Mouse (Mus musculus) hindbrain, embryonic 16.5 days (tissue): ENCODE data around the gene 4933425L06Rik. TPM values are rescaled to one million over a fixed set of nuclear protein-coding genes. Genes with fewer than 3 reads are reported as not detected.

Experiments
- ATAC-seq: fragments of 200-750 bp; cut with Nextera tagmentation; 2 replicates; pipeline ENCODE4 v1.8.0; 2017; ENCODE audit warnings: moderate TSS enrichment, moderate library complexity
- H3K27ac ChIP-seq: fragments of 300-500 bp; sonication (generic); 2 replicates; pipeline ENCODE4 v1.5.1; 2014; ENCODE audit warnings: low read depth, mild to moderate bottlenecking, control low read depth, low read length, moderate library complexity
- H3K27me3 ChIP-seq: fragments of 300-500 bp; sonication (generic); replicated peaks from 2 replicates; pipeline ENCODE4 v1.6.1; 2014; ENCODE audit warnings: low read length; ENCODE audit not compliant: control insufficient read depth, insufficient read depth
- H3K36me3 ChIP-seq: fragments of 300-500 bp; sonication (generic); 2 replicates; pipeline ENCODE4 v1.6.1; 2014; ENCODE audit warnings: mild to moderate bottlenecking, low read length, moderate library complexity, mixed read lengths; ENCODE audit not compliant: control insufficient read depth, insufficient read depth
- H3K4me1 ChIP-seq: fragments of 300-500 bp; sonication (generic); 2 replicates; pipeline ENCODE4 v1.6.1; 2014; ENCODE audit warnings: low read depth, low read length; ENCODE audit not compliant: control insufficient read depth, insufficient read depth
- H3K4me2 ChIP-seq: fragments of 300-500 bp; sonication (generic); 2 replicates; pipeline ENCODE4 v1.6.1; 2014; ENCODE audit warnings: mild to moderate bottlenecking, low read length, control low read depth, moderate library complexity
- H3K4me3 ChIP-seq: fragments of 300-500 bp; sonication (generic); 2 replicates; pipeline ENCODE4 v1.5.1; 2014; ENCODE audit warnings: mild to moderate bottlenecking, low read length, control low read depth, moderate library complexity
- H3K9ac ChIP-seq: fragments of 300-500 bp; sonication (generic); 2 replicates; pipeline ENCODE4 v1.6.1; 2014; ENCODE audit warnings: low read depth, mild to moderate bottlenecking, control low read depth, low read length, moderate library complexity
- H3K9me3 ChIP-seq: fragments of 300-500 bp; sonication (generic); 2 replicates; pipeline ENCODE4 v1.6.1; 2014; ENCODE audit warnings: mild to moderate bottlenecking, low read length, moderate library complexity; ENCODE audit not compliant: control insufficient read depth
- WGBS: fragments of 180-500 bp; shearing (Covaris S2); extraction: QIAGEN DNeasy Blood & Tissue Kit; methylation state at CpG from one replicate; pipeline ENCODE4 v1.1.7; 2014; 5-methylcytosine and 5-hydroxymethylcytosine counted together
- polyA plus RNA-seq: library from polyadenylated mRNA; unstranded; fragments of >200 nt; fragmentation: Nextera tagmentation; extraction: Ambion mirVana; gene quantifications from 2 replicates; pipeline ENCODE4 v1.2.1, GENCODE M21; 2015

4933425L06Rik gene
- polyA plus RNA-seq, 1 experiment from 2014 or later: 0.06 TPM

- Histone ChIP-seq H3K4me3 (peak overlapping the region; percentile 81), H3K27ac (peak overlapping the region; percentile 94), H3K9me3 (no peaks in the 10 kb centered on the region), H3K4me2 (peak overlapping the region; percentile 80), H3K9ac (peak overlapping the region; percentile 88), H3K36me3 (no peaks in the 10 kb centered on the region), H3K4me1 (peaks cover 12% of the 10 kb centered on the region), H3K27me3 (no peaks in the 10 kb centered on the region)
- peak; percentile 53 for ATAC-seq
- 0% methylated on average over 8 of the region's 8 CpGs for whole genome bisulfite sequencing
Observed at GRCm38 (mm10) chr13:105054941-105055309, 27.0 kb upstream of the 4933425L06Rik start.

GRCm38 (mm10) chr13:105055374-105055773 is 26.5 kb upstream of the 4933425L06Rik start:
- H3K9ac ChIP-seq: no peak overlapping the region; the same call in 1 of the 2 replicates
- 19% methylated on average over 5 of the region's 5 CpGs for WGBS

GRCm38 (mm10) chr13:105066119-105066518 is 15.8 kb upstream of the 4933425L06Rik start:
- Histone ChIP-seq H3K9ac (no peak overlapping the region), H3K27ac (no peak overlapping the region), H3K4me2 (no peak overlapping the region), H3K4me3 (no peak overlapping the region), H3K36me3 (no peaks in the 10 kb centered on the region), H3K27me3 (no peaks in the 10 kb centered on the region), H3K4me1 (no peaks in the 10 kb centered on the region), H3K9me3 (no peaks in the 10 kb centered on the region)
- ATAC-seq: no peak

More at GRCm38 (mm10) chr13:105055374-105055773, 26.5 kb upstream of the 4933425L06Rik start:
- H3K9me3 ChIP-seq: no peaks in the 10 kb centered on the region
- no peaks in the 10 kb centered on the region for H3K36me3 ChIP-seq
- H3K4me3 ChIP-seq: peak overlapping the region; percentile 81
- peak overlapping the region; percentile 80 for H3K4me2 ChIP-seq
- no peak overlapping the region for H3K27ac ChIP-seq
- no peak for ATAC-seq
- H3K4me1 ChIP-seq: peaks cover 12% of the 10 kb centered on the region
- H3K27me3 ChIP-seq: no peaks in the 10 kb centered on the region

GRCm38 (mm10) chr13:105066890-105067845 is 14.8 kb upstream of the 4933425L06Rik start:
- 79% methylated on average over 7 of the region's 7 CpGs for WGBS
- no peak for ATAC-seq

GRCm38 (mm10) chr13:105089276-105089675 is 7.4 kb downstream of the 4933425L06Rik start:
- no peak overlapping the region for H3K4me2 ChIP-seq
- H3K4me1 ChIP-seq: no peaks in the 10 kb centered on the region
- no peak overlapping the region for H3K27ac ChIP-seq
- no peaks in the 10 kb centered on the region for H3K9me3 ChIP-seq
- H3K4me3 ChIP-seq: no peak overlapping the region
- H3K27me3 ChIP-seq: no peaks in the 10 kb centered on the region
- no peaks in the 10 kb centered on the region for H3K36me3 ChIP-seq
- WGBS: 94% methylated on average over 3 of the region's 3 CpGs
- ATAC-seq: no peak
- H3K9ac ChIP-seq: no peak overlapping the region

More at GRCm38 (mm10) chr13:105066890-105067845, 14.8 kb upstream of the 4933425L06Rik start:
- Histone ChIP-seq H3K27me3 (no peaks in the 10 kb centered on the region), H3K4me3 (no peak overlapping the region), H3K4me2 (no peak overlapping the region), H3K9me3 (no peaks in the 10 kb centered on the region), H3K27ac (no peak overlapping the region), H3K36me3 (no peaks in the 10 kb centered on the region), H3K4me1 (no peaks in the 10 kb centered on the region), H3K9ac (no peak overlapping the region)

GRCm38 (mm10) chr13:105096316-105096715 is 14.4 kb downstream of the 4933425L06Rik start:
- no peaks in the 10 kb centered on the region for H3K27me3 ChIP-seq
- no peak overlapping the region for H3K4me2 ChIP-seq
- no peak for ATAC-seq
- no peaks in the 10 kb centered on the region for H3K4me1 ChIP-seq
- H3K9ac ChIP-seq: no peak overlapping the region
- H3K27ac ChIP-seq: no peak overlapping the region
- no peaks in the 10 kb centered on the region for H3K36me3 ChIP-seq
- no peak overlapping the region for H3K4me3 ChIP-seq
- 64% methylated on average over 2 of the region's 2 CpGs for WGBS
- no peaks in the 10 kb centered on the region for H3K9me3 ChIP-seq

- no peaks in the 10 kb centered on the region for H3K27me3 ChIP-seq
- no peaks in the 10 kb centered on the region for H3K4me1 ChIP-seq
- no peak overlapping the region for H3K9ac ChIP-seq
- no peak for ATAC-seq
- WGBS: 63% methylated on average over 4 of the region's 4 CpGs
- no peaks in the 10 kb centered on the region for H3K36me3 ChIP-seq
- no peak overlapping the region for H3K27ac ChIP-seq
- no peak overlapping the region for H3K4me3 ChIP-seq
- H3K4me2 ChIP-seq: no peak overlapping the region
- no peaks in the 10 kb centered on the region for H3K9me3 ChIP-seq
Observed at GRCm38 (mm10) chr13:105100705-105101104, 18.8 kb downstream of the 4933425L06Rik start.

GRCm38 (mm10) chr13:105104385-105104784 is 22.5 kb downstream of the 4933425L06Rik start:
- Histone ChIP-seq H3K4me1 (no peaks in the 10 kb centered on the region), H3K4me3 (no peak overlapping the region), H3K27ac (no peak overlapping the region), H3K9me3 (no peaks in the 10 kb centered on the region), H3K36me3 (no peaks in the 10 kb centered on the region), H3K27me3 (no peaks in the 10 kb centered on the region), H3K9ac (no peak overlapping the region), H3K4me2 (no peak overlapping the region)
- 96% methylated on average over 2 of the region's 2 CpGs for WGBS
- ATAC-seq: no peak

- no peak overlapping the region for H3K4me2 ChIP-seq
- no peak overlapping the region for H3K27ac ChIP-seq
Observed at GRCm38 (mm10) chr13:105111599-105111998, 29.7 kb downstream of the 4933425L06Rik start.

More at GRCm38 (mm10) chr13:105111599-105111998, 29.7 kb downstream of the 4933425L06Rik start:
- WGBS: 94% methylated on average over 6 of the region's 6 CpGs
- no peak overlapping the region for H3K4me3 ChIP-seq
- H3K27me3 ChIP-seq: no peaks in the 10 kb centered on the region
- no peaks in the 10 kb centered on the region for H3K4me1 ChIP-seq
- H3K36me3 ChIP-seq: no peaks in the 10 kb centered on the region
- no peaks in the 10 kb centered on the region for H3K9me3 ChIP-seq
- H3K9ac ChIP-seq: no peak overlapping the region
- no peak for ATAC-seq
